Mouse (Mus musculus) kidney, adult 2 months (tissue): ENCODE results near the gene Ccdc115.

ENCODE experiments used
- CTCF ChIP-seq: fragments of 200-500 bp; conservative IDR thresholded peaks from 2 replicates; pipeline ENCODE4 v1.5.1; 2011; ENCODE audit warnings: low read depth, mild to moderate bottlenecking, control low read depth, low read length, moderate library complexity, mixed read lengths; ENCODE audit not compliant: insufficient read depth, insufficient read length
- POLR2A ChIP-seq: fragments of 200-500 bp; IDR thresholded peaks from one replicate; pipeline ENCODE4 v1.6.1; 2011; ENCODE audit warnings: low read depth, low read length, control low read depth

- TF ChIP-seq POLR2A (no peak), CTCF (no peak)
These were observed 3.1 kb downstream of the Ccdc115 start for GRCm38 (mm10) chr1:34436374-34436773.
